ENCODE assay signal across 21 mouse cellular contexts in the genomic region with DNA sequence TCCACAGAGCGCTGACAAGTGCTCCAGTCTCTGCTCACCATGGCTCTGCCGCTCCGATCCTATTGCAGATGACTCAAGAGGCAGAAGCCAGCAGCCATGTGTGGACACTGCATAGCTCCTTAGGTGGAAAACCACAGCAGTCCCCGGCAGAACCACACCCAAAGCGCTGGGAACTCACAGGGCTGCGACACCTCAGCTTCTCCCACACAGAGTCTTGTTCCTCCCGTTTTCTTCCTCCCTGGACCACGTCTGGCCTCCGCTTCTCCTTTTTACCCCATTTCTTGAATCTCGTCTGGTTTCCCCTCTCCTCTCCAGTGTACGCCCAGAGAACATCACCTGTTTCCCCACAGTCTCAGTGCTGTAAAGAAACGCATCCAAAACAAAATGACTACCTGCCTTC. TPM values are rescaled to one million over a fixed set of nuclear protein-coding genes. Genes with fewer than 3 reads are reported as not detected.
A peak's percentile ranks its signal among the peaks of the same experiment; 100 is the strongest.
DNase-seq lines count a peak whose midpoint lies in the region; ATAC-seq and TF ChIP-seq lines count a peak whose summit lies in the region.
"Had no signal": no experiment of that assay in that cellular context is flagged by ENCODE, and none has a peak within 500 bp of the region (broad histone marks: within the 10 kb centered on the region; RNA-seq: fewer than 3 reads in every experiment).

No protein-coding gene starts in this region.

- TF ChIP-seq CTCF in stomach, postnatal 0 days (IDR thresholded peaks at IDR 0.05; ENCODE audit: low read depth), result no peak

- H3K36me3 ChIP-seq in embryonic facial prominence, embryonic 15.5 days, result no peaks in the 10 kb centered on the region
- no peaks in the 10 kb centered on the region for H3K36me3 ChIP-seq in embryonic facial prominence, embryonic 10.5 days (replicated peaks)
- H3K36me3 ChIP-seq in stomach, embryonic 16.5 days (ENCODE audit: control insufficient read depth, insufficient read depth, low read length), result no peaks in the 10 kb centered on the region
- H3K36me3 ChIP-seq in stomach, postnatal 0 days (ENCODE audit: control insufficient read depth, insufficient read depth, low read length), result no peaks in the 10 kb centered on the region
- H3K36me3 ChIP-seq: forebrain, embryonic 15.5 days; heart, embryonic 13.5 days had no signal

- H3K9me3 ChIP-seq in embryonic facial prominence, embryonic 15.5 days (replicated peaks), result no peaks in the 10 kb centered on the region
- H3K9me3 ChIP-seq in embryonic facial prominence, embryonic 10.5 days, result no peaks in the 10 kb centered on the region
- no peaks in the 10 kb centered on the region for H3K9me3 ChIP-seq in stomach, embryonic 16.5 days (replicated peaks; ENCODE audit: control insufficient read depth, low read length)
- no peaks in the 10 kb centered on the region for H3K9me3 ChIP-seq in stomach, postnatal 0 days (ENCODE audit: control insufficient read depth, low read length)
- H3K9me3 ChIP-seq: forebrain, embryonic 15.5 days; heart, embryonic 13.5 days had no signal

- TF ChIP-seq EP300 in stomach, postnatal 0 days (optimal IDR thresholded peaks at IDR 0.05), result no peak

- WGBS in embryonic facial prominence, embryonic 15.5 days, result 82% methylated on average over 12 of the region's 12 CpGs
- 90% methylated on average over 12 of the region's 12 CpGs for WGBS in embryonic facial prominence, embryonic 10.5 days
- WGBS in stomach, embryonic 16.5 days, result 80% methylated on average over 12 of the region's 12 CpGs
- WGBS in stomach, postnatal 0 days, result 69% methylated on average over 12 of the region's 12 CpGs

- H3K9ac ChIP-seq in embryonic facial prominence, embryonic 15.5 days, result no peak overlapping the region
- no peak overlapping the region for H3K9ac ChIP-seq in stomach, embryonic 16.5 days (ENCODE audit: low read length)
- no peak overlapping the region for H3K9ac ChIP-seq in stomach, postnatal 0 days (ENCODE audit: low read length)
- H3K9ac ChIP-seq: forebrain, embryonic 15.5 days; heart, embryonic 13.5 days had no signal

- DNase-seq in embryonic facial prominence, embryonic 10.5 days (ENCODE audit: low spot score), result no peak
- DNase-seq in stomach, postnatal 0 days (ENCODE audit: low spot score), result no peak
- DNase-seq in cerebellum, adult 11 months, result no peak
- no peak for DNase-seq in frontal cortex, postnatal 36 days (ENCODE audit: low spot score in 2 of 2)
- DNase-seq: adrenal gland, postnatal 14 days; B cell, adult 2 months; cerebellum, adult 18-20 months; cerebellum, adult 9-11 months; cerebellum, postnatal 36 days; gastrocnemius, postnatal 25 days; heart, adult 11 months; heart, postnatal 36 days had no signal

- H3K27me3 ChIP-seq in embryonic facial prominence, embryonic 15.5 days, result no peaks in the 10 kb centered on the region
- no peaks in the 10 kb centered on the region for H3K27me3 ChIP-seq in embryonic facial prominence, embryonic 10.5 days (replicated peaks; ENCODE audit: low read depth, poor library complexity, severe bottlenecking)
- H3K27me3 ChIP-seq in stomach, embryonic 16.5 days (ENCODE audit: control insufficient read depth, insufficient read depth, low read length), result no peaks in the 10 kb centered on the region
- no peaks in the 10 kb centered on the region for H3K27me3 ChIP-seq in stomach, postnatal 0 days (ENCODE audit: control insufficient read depth, insufficient read depth, low read length)
- H3K27me3 ChIP-seq: forebrain, embryonic 15.5 days; heart, embryonic 13.5 days had no signal

- peaks cover 9% of the 10 kb centered on the region for H3K4me1 ChIP-seq in embryonic facial prominence, embryonic 15.5 days
- peaks cover 20% of the 10 kb centered on the region for H3K4me1 ChIP-seq in embryonic facial prominence, embryonic 10.5 days
- H3K4me1 ChIP-seq in stomach, embryonic 16.5 days (ENCODE audit: control insufficient read depth, insufficient read depth, low read length), result peaks cover 14% of the 10 kb centered on the region
- peaks cover 4% of the 10 kb centered on the region; the same call in 1 of the 2 replicates for H3K4me1 ChIP-seq in stomach, postnatal 0 days (replicated peaks; ENCODE audit: control insufficient read depth, insufficient read depth)

- H3K4me3 ChIP-seq in embryonic facial prominence, embryonic 15.5 days (replicated peaks), result no peak overlapping the region
- no peak overlapping the region for H3K4me3 ChIP-seq in embryonic facial prominence, embryonic 10.5 days
- no peak overlapping the region for H3K4me3 ChIP-seq in stomach, embryonic 16.5 days (replicated peaks; ENCODE audit: low read length)
- H3K4me3 ChIP-seq in stomach, postnatal 0 days (ENCODE audit: low read depth, low read length), result no peak overlapping the region
- H3K4me3 ChIP-seq: forebrain, embryonic 15.5 days; heart, embryonic 13.5 days had no signal

- H3K27ac ChIP-seq in embryonic facial prominence, embryonic 15.5 days (replicated peaks), result peak overlapping the region; percentile 34; the same call in 1 of the 2 replicates
- H3K27ac ChIP-seq in embryonic facial prominence, embryonic 10.5 days (replicated peaks), result no peak overlapping the region
- H3K27ac ChIP-seq in stomach, embryonic 16.5 days (ENCODE audit: low read length), result peak overlapping the region; percentile 4
- H3K27ac ChIP-seq in stomach, postnatal 0 days (replicated peaks), result no peak overlapping the region
- H3K27ac ChIP-seq: forebrain, embryonic 15.5 days; heart, embryonic 13.5 days had no signal

- H3K4me2 ChIP-seq in embryonic facial prominence, embryonic 15.5 days (replicated peaks), result no peak overlapping the region
- no peak overlapping the region for H3K4me2 ChIP-seq in stomach, embryonic 16.5 days (ENCODE audit: low read depth, low read length)
- no peak overlapping the region for H3K4me2 ChIP-seq in stomach, postnatal 0 days (replicated peaks; ENCODE audit: low read depth)
- H3K4me2 ChIP-seq: forebrain, embryonic 15.5 days; heart, embryonic 13.5 days had no signal

- no peak for ATAC-seq in embryonic facial prominence, embryonic 15.5 days (ENCODE audit: insufficient number of reproducible peaks, low FRiP score, low TSS enrichment, low read depth)
- no peak for ATAC-seq in stomach, embryonic 16.5 days (ENCODE audit: insufficient read depth, low FRiP score)
- ATAC-seq in stomach, postnatal 0 days (ENCODE audit: low FRiP score, low TSS enrichment), result no peak; the same call in 1 of the 2 replicates
- ATAC-seq in megakaryocyte, adult 5-6 weeks (ENCODE audit: poor library complexity, severe bottlenecking), result peak; percentile 69
- ATAC-seq: CD4-positive, CD25-positive, alpha-beta regulatory T cell, adult 4 months; forebrain, embryonic 15.5 days; hindbrain, embryonic 16.5 days had no signal

RNA-seq across cellular contexts. Expression of gene Epcam, which starts 19.0 kb away (rescaled TPM):
- polyA plus RNA-seq in embryonic facial prominence, embryonic 15.5 days (2015; fragmentation: Nextera tagmentation; extraction: Ambion mirVana), result 127 and 138 TPM in 2 replicates
- 76.2 and 81.0 TPM in 2 replicates for polyA plus RNA-seq in embryonic facial prominence, embryonic 10.5 days (2016; fragmentation: Nextera tagmentation; extraction: Ambion mirVana)
- 402 and 444 TPM in 2 replicates for polyA plus RNA-seq in stomach, embryonic 16.5 days (2015; fragmentation: Nextera tagmentation; extraction: Ambion mirVana)
- polyA plus RNA-seq in stomach, postnatal 0 days (2015; fragmentation: Nextera tagmentation; extraction: Ambion mirVana), result 308 and 316 TPM in 2 replicates
- 0.50 TPM in 1 of 2 replicates, not detected in the other for total RNA-seq in megakaryocyte, adult 5-6 weeks (2015)
- total RNA-seq in megakaryocyte, adult 5-6 weeks (2017), result 1.1 TPM in 1 of 2 replicates, not detected in the other
- total RNA-seq: gastrocnemius, adult 18-20 months; gastrocnemius, postnatal 25 days; heart, postnatal 36 days; MEL had no signal

RNA-seq across cellular contexts. Expression of gene Msh2, which starts 55.3 kb away (rescaled TPM):
- polyA plus RNA-seq in embryonic facial prominence, embryonic 15.5 days (2015; fragmentation: Nextera tagmentation; extraction: Ambion mirVana), result 53.0 and 57.4 TPM in 2 replicates
- polyA plus RNA-seq in embryonic facial prominence, embryonic 10.5 days (2016; fragmentation: Nextera tagmentation; extraction: Ambion mirVana), result 124 and 131 TPM in 2 replicates
- polyA plus RNA-seq in stomach, embryonic 16.5 days (2015; fragmentation: Nextera tagmentation; extraction: Ambion mirVana), result 62.8 and 65.0 TPM in 2 replicates
- 21.6 and 22.7 TPM in 2 replicates for polyA plus RNA-seq in stomach, postnatal 0 days (2015; fragmentation: Nextera tagmentation; extraction: Ambion mirVana)
- 13.4 and 15.6 TPM in 2 replicates for total RNA-seq in megakaryocyte, adult 5-6 weeks (2015)
- total RNA-seq in megakaryocyte, adult 5-6 weeks (2017), result 30.6 and 31.6 TPM in 2 replicates

Comparison
In these comparisons a context has a peak if more than half of its experiments do, and no peak if none do; other contexts are left out.
1. H3K27ac ChIP-seq: peak in embryonic facial prominence, embryonic 15.5 days (single experiment) and stomach, embryonic 16.5 days (single experiment); none in embryonic facial prominence, embryonic 10.5 days (single experiment) and stomach, postnatal 0 days (single experiment).